Mouse (Mus musculus) colon, adult 2 months (tissue): ENCODE measurements around the gene Jag1. TPM values are rescaled to one million over a fixed set of nuclear protein-coding genes. Genes with fewer than 3 reads are reported as not detected.

Experiments used
- polyA plus RNA-seq: library from polyadenylated mRNA; depleted of rRNA; stranded (reverse); fragments of >200 nt; gene quantifications from 2 replicates; pipeline ENCODE4 v1.2.3, GENCODE M21; 2012; rRNA removed

Jag1 gene
- polyA plus RNA-seq = 3.4 and 5.4 TPM in 2 replicates

DNA sequence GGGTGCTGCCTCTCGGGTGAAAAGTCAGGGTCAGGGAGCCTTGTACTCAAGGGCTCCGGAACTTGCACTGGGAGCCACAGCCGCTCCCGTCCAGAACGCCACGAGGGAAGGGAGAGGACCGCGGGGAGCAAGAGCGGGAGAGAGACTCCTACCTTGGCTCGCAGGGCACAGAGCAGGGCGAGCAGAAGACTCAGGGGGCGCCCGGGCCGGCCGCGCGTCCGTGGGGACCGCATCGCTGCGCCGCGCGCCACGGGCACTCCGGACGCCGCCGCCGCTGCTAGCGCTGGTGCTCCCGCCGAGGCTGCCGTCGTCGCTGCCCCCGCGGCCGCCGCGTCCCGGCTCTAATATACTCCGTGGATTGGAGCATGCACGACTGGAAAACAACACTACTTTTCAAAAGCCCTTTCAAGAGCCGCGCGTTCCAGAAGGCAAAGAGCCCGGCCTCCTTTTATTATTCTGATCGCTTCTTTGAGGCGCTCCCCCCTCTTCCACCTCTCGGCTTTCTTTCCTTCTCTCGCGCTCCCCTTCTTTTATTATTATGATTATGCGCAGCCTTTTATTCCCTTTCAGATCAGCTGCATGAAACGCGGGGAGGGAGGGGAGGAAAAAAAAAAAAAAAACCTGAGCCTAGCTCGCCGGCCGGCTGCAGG lies at the start of gene Jag1:
Jag1 (minus strand) TSS at position 620 of the 650 bp plus-strand sequence.

Other genes starting within 250 kb of the Jag1 start
- not detected in 2 replicates for gene AL731706.2, start 231.0 kb downstream of the Jag1 start, polyA plus RNA-seq
- gene Slx4ip, start 225.4 kb downstream of the Jag1 start, polyA plus RNA-seq = 0.35 and 0.56 TPM in 2 replicates
- 4.4 TPM in 1 of 2 replicates, not detected in the other for gene AL731706.1, start 225.3 kb downstream of the Jag1 start, polyA plus RNA-seq
- gene Mkks, start 225.3 kb downstream of the Jag1 start, polyA plus RNA-seq = 4.9 and 5.4 TPM in 2 replicates